Mouse (Mus musculus): ENCODE data around the gene Terb2.

- no peak for TF ChIP-seq CTCF (IDR thresholded peaks at IDR 0.05)
- no peak for TF ChIP-seq POLR2A (IDR thresholded peaks at IDR 0.05; ENCODE audit: insufficient read depth, low read depth, low read length)
Observed at GRCm38 (mm10) chr2:122171292-122171691, 14.8 kb upstream of the Terb2 start.

Data from heart, adult 2 months (tissue).